Mouse (Mus musculus) induced T-regulatory cell, adult 2 months (primary cell): Measurements from ENCODE around the gene Gm1113.

Experiments used
- DNase-seq: peaks from one replicate; pipeline ENCODE4 v3.0.0-alpha.2; 2012; ENCODE audit warnings: low read depth

The Gm1113 gene

DNA sequence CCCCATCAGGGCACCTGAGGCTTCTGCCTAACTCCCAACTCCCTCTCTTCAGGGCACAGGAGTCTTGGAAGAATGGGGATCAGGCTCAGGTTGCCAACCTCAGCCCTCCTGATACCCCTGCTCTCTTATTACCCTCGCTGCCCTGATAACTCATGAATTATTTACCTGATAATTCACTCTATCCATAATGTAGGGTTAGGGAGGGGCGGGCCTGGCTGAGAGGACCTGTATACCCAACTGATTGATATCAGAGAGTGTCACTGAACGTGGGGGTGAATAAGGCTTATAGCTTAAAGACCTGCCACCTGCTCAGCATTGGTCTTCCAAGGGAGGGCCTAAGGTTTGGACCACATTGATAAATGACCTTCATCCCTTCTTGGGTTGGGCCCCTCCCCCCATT is at the start of gene Gm1113:
Gene Gm1113 (minus strand): TSS at position 101 of the 400 bp plus-strand sequence.
- DNase-seq, result no peak

DNA sequence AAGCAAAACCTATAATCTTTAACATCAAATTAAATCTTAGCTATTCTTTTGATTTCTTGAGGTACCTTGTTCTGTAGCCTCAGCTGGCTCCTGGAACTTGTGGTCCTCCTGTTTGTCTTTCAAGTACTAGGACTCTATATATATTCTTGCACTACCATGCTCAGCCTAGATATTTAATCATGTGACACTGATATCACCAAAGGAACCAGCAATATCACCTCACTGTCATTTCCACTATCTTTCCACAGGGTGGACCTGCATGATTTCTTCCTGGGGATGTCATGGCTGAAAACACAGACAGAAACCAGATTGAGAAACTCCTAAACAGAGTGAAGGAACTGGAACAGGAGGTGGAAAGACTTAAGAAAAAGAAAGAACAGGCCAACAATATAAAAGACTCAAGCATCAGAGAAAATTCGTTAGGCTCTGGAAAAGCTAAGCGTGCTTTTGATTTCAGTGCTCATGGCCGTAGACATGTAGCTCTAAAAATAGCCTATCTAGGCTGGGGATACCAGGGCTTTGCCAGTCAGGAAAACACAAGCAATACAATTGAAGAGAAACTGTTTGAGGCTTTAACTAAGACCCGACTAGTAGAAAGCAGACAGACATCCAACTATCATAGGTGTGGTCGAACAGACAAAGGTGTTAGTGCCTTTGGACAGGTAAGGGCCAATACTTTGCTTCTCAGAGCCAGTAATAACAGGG is 46.6 kb upstream of the Gm1113 start:
- no peak for DNase-seq

DNA sequence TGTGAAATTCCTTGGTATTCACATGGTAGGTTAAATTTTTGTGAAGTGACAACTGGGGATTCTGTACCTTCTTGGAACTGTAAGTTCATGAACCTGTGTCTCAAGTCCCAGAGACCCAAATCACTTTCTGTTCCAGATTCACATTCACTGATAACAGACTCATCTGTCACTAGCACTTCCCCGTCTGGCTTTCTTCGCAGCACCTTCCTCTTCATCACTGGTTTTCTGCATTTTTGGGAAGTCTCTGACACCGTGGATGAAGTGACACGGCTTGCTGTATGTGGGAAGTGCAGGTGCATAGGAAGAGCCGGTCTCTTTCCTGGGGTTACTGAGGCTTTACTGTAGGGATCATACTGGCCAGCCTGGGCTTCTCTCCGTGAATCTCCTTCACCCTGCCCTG is 43.5 kb upstream of the Gm1113 start:
- no peak for DNase-seq

DNA sequence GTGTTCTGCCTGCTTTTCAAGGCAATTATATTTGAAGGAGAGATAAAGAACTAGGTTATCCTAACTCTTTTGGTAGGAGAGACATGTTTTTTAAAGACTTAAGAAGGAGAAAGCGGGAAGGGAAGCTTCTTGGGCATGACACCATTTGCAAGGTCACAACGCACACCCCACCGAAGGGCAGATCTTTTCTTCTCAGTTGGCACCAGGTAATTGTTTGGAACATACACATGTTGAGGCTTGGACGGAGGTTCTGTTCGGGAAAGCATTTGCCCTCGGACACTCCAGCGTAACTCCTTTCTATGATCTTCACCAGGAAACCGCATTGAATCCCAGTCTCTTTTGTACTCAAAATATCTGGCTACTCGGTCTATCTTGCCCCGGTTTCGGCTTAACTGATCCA is 43.0 kb upstream of the Gm1113 start:
- DNase-seq, result no peak

DNA sequence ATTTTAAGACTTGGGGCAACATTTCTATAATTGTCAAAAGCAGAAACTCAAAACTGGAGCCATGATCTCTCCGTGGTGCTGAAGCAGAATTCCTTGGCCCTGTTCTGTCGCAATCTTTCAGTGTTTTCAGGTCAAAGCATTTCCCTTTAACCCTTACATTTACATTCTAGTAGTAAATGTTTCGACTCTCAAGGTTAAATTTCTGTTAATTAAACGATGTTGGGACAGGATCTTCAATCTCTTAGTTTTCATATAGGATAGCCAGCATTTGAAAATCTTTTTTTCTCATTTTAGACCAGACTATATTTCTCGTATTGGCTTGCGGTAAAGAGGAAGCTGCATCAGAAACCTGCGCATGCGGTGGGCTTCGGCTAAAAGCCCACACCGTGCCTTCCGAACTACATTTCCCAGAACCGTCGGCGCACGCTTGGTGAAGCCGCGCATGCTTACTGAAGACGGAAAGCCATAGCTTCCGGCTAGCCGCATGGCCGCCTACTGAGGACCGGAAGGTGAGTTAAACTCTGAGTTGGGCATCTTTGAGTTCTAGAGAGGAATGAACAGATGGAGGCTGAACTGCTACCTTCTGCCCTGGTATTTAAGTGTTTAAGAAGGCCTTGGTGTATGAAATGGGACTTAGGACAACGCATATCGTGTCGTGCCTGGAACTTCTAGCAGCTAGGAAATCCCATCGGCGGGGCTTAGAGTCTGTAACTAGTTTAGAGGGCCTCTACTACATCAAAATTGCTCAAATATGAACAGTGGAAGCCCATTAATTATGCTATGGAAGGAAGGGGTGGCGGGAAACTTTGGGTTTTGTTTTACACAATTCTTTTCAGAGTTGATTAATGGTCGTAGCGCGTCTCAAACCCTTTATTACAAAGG is 41.2 kb upstream of the Gm1113 start:
- peak; percentile 90 for DNase-seq

DNA sequence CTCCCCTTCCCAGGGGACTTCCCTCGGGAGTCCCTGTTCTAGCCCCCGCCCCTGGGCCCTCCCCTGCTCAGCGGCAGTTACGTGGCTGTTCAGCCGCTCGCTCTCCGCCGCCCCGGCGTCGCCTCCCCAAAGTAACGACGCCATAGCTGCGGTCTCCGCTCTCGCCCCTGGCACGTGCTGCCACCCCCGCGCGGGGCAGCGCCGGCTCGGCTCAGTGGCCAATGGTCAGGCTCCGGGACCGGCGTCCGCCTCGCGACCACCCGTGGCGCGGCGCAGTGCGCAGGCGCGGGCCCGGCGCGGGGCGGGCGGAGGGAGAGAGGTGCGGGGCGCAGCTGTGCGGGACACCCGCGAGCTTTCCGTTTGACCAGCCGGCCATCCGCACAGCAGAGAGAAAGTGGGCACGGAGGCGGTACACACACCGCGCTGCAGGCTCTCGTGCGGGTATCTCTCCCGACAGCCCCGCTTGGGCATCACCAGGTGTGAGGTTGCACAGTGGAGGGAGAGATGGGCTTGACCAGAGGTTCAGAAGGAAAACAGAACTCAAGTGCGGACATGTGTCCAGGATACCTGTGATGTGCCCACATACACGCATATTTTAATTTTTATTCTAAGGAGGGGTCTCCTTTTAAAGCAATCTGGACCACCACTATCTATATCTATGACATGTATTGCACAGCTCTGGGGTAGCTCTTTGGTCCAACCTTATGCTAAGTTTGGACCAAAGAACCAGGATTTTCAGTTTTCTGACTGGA is 40.4 kb upstream of the Gm1113 start, which contains the start of the genes Ddx25 and Pus3:
Gene Ddx25 (minus strand): TSS at position 272 of the 752 bp plus-strand sequence.
Gene Pus3 (plus strand): TSS at position 339 of the 752 bp plus-strand sequence.
- peak; percentile 66 for DNase-seq

DNA sequence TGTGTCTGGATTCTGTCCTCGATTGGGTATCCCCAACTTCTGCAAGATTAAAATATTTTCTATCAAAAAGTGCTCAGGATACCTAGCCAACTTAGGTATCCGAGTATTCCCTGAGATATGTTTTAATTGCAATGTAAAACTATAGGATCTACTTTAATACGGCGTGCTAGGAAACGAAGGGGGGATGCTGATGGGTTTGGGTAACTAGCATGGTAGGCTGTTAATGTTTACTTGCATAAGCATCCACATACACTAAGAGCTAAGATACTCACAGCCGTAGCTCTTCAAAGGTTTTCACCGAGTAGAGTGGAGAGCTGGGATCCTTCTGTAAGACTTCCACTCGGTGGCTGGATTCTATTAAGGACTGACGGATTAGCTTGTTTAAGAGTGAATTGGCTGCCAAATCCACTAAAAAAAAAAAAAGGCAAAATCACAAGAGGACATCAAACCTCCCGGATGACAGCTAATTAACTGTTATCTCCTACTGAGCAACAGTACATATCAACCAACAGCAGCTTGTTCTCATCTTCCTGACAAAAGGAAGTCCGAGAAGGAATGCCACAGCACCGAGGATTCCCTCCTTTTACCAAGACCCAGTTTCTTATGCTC is 38.5 kb upstream of the Gm1113 start:
- DNase-seq, result no peak

DNA sequence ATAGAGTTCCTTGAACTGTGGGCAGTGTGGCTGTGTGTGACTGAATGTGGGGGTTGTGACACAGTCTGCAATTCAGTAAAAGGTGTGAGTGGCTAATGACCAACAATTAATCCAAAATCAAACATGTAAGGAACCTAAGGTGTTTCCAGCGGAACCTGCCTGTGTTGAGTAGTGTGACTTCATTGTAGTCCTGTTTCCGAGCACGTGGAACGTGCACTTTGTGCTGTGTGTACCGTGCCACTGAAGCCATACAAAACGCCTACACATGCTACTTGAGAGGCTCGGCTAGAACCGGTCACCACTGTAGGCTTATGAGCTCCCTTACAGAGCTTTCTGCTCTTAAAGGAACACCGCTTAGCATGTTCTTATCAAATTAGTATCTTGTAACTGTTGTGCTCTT is 30.4 kb upstream of the Gm1113 start:
- no peak for DNase-seq

DNA sequence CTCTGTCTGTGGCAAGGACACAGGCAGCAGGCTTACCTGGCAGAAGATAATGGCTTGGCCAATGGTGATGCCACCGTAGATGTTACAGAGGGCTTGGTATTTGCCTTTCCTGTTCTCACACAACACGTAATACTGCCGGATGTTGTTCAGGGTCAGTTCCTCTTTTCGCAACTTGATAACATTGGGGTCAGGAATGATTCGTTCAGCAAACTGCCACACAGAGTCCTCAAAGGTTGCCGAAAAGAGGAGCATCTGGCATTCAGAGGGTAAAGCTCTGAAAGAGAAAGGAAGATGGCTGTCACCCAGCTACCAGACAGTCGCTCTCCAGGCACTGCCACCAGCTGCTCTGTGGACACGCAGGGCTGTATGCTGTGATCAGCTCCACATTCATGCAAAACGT is 28.7 kb upstream of the Gm1113 start:
- no peak for DNase-seq

DNA sequence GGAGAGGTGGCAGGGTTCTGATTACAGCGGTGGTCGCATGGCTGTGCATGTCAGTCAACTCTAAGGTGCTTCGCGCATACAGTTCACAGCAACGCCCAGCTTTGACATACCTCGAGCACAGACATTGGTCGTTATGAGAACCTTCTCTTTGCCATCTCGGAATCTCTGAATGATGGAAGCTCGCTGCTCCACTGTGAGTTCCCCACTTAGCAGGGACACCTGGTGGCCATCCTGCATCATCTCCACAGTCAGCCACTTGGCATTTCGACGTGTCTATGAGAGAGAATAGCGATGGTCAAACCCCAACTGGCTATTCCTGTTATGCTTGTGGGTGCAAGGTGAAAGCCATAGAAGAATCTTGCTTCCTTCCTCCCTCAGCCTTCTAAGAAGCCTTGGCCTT is 27.6 kb upstream of the Gm1113 start:
- no peak for DNase-seq

DNA sequence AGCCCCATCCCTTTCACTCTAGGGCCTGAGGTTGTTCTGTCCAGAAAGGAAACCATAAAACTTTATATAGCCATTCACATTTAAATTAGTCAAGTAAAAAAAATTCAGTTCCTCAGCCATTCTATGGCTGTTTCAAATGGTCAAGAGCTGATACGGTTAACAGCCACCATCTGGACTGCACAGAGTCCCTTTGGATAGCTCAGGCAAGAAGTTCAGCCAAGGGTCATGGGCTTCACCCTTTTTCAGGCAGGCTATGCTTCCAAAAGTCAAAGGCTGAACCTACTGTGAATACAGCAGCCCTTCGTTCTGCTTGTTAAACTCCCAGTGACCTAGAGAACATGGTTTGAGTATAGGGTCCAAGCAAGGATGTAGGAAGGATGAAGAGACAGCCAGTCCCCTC is 26.6 kb upstream of the Gm1113 start:
- no peak for DNase-seq

DNA sequence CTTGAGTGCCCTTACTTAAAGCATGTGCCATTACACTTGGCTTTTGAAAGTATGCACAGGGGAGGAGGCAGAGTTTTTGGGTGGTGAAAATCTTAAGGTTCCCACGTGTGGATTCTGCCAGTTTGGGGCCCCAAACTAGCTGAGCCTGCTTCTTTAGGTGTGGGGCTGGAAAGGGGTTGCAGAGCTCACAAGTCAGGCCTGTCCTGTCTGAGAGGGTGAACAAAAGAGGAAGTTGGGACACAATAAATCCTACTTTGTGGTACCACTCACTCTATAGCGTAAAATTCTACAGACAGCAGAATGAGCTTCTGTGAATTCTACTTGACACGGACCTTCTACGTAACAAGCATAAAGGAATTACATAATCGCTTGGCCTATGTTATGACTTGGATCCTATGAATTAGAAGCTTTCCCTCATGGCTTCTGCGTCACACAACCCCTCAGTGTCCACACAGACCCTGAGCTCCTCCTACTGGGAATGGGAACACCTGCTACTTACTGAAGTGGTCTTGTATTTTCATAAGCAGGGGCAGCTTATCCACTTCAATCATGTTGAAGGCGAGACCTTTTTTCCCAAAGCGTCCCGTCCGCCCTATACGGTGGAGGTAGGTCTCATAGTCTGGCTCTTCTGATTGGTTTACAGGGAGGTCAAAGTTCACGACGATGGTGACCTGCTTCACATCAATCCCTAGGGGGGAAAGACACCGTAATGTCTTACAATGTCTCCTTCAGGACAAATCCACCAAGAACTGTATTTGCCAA is 25.2 kb upstream of the Gm1113 start:
- DNase-seq, result no peak

DNA sequence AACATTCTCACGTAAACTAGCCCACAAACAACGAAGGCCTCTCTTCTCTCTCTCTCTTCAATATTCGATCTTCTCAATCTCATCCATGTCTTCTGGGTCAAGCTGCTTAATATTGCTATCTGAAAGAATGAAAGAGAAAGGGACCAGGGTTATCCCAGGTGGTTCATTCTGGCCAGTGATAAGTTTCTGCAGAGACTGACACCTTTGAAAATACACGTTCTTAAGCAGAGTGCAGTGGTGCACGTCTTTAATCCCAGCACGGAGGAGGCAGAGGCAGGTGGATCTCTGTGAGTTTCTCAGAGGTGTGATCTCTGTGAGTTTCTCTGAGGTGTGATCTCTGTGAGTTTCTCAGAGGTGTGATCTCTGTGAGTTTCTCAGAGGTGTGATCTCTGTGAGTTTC is 23.9 kb upstream of the Gm1113 start:
- DNase-seq, result no peak

DNA sequence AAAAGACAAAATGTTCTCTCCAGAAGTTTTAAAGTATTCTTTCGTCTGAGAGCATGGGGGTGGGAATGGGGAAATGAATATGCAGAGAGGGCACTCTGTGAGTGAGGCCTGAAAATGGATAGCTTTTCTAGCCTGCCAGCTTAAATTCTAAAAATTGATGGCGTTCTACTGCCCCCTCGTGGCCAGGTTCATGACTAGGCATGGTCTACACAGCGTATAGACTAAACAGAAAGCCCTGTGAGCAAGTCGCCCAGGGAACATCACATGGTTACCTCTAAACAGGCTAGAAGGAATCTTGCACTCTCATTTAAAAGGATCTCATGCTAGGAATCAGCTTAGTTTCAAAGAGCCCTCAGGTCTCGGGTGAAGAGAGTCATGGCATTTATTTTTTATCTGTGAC is 23.4 kb upstream of the Gm1113 start:
- DNase-seq, result peak; percentile 87

DNA sequence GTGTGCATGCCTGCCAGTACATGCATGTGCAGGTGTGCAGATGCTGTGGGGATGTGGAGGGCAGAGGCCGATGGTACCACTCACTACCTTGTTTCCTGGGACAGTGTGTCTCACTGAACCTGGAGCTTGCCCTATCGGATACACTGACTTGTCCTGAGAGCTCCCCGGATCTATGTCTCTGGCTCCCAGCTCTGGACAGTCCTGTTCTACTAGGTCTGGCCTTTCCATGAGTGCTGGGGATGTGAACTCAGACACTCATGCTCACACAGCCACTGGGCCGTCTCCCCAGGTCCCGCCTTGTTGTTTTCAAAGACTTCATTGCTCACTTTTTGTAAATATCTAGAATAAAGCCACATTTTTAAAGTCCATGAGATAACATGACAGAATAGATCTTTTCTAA is 23.0 kb upstream of the Gm1113 start:
- DNase-seq, result no peak

DNA sequence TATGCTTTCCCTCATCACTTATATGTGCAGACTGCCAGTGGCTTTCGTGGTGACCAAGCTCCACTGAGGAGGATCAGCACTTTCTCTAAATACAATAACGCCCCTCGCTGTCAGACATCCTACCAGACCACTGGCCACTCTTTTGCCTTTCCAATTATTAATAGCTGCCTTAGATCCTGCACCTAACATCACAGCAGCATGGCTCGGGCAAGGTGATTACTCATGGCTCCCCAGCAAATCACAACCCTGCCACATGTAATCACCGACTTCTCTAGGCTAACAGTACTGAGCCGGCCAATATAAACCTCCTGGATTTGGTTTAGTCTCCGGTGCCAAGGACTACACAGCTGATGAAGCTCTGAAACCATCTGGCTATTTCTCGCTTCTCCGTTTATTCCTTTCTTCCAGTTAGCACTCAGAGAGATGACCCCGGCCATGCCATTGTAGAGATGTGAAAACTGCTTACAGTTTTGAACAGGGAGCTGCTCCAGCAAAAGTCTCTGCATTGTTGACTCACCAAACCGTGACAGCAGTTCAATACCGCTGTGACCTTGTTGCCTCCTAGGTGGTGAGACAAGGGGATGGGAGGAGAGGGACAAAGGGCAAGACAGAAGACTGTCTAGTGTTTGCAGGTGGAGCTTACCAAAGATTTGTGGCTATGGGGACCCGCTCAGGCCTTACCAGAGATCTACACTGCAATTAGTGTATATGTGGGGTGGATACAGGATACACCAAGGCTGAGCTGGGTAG is 21.1 kb upstream of the Gm1113 start:
- no peak for DNase-seq

DNA sequence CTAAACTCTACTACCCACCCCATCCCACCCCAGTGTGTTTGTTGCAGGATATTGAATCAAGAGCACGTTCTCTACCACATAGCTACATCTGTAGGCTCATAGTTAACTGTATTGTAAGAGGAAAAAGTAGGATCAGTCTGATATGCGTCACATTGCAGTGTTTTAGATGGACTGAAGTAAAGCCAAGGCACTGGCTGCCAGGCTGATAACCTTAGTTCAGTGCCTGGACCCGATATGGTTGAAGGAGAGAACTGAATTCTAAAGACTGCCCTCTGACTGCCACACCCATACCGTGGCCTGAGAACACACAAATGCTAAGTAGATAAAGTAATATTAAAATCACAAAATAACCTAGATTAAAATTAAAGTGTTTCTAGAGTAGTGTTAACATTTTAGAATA is 17.8 kb upstream of the Gm1113 start:
- DNase-seq, result no peak

DNA sequence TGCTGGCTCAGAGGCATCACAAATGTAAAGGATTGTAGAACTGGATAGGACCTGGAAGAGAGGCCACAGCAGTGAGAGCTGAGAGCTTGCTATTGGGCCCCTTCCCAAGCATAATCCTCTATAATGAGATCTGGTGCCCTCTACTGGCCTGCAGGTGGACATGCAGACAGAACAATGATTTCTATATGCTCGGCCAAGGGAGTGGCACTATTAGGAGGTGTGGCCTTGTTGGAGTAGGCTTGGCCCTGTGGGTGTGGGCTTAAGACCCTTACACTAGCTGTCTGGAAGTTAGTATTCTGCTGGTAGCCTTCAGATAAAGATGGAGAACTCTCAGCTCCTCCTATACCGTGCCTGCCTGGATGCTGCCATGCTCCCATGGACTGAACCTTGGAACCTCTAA is 17.0 kb upstream of the Gm1113 start:
- DNase-seq, result peak; percentile 80

DNA sequence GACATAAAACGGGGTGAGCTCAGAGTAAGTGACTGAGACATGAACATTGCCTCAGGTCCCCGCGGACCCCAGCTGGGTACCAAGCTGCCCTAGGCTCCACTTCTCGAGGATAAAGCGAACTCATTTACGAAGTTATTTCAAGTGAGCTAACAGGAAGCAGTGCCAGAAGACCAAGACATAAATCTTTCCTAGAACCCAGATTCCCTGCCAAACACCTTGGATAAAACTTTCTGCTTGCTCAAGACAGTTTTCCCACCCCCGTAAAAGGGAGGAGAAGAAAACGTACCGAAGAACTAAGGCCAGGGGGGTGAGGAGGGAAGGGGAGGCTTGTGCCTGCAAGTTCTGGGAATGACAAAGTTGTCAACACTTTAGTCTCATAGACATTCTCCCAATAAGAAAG is 15.2 kb upstream of the Gm1113 start:
- DNase-seq, result no peak

DNA sequence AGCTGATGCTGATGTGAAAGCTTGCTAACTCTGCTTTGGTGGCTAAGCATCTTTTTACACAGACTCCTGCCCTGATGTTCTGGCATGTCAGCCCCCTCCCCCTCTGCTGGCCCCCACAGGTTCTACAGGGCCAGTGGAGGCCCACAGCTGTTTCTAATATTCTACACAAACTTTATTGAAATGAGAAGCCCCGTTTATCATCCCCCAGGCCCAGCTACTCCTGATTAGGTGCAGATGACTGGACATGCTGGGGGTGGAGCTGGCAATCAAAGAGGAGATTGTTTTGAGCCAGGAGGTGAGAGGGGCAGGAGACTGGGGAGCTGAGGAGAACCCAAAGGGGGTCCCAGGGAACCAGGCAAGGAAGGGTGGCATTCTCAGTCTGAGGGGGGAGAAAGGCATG is 11.7 kb upstream of the Gm1113 start:
- DNase-seq, result no peak

DNA sequence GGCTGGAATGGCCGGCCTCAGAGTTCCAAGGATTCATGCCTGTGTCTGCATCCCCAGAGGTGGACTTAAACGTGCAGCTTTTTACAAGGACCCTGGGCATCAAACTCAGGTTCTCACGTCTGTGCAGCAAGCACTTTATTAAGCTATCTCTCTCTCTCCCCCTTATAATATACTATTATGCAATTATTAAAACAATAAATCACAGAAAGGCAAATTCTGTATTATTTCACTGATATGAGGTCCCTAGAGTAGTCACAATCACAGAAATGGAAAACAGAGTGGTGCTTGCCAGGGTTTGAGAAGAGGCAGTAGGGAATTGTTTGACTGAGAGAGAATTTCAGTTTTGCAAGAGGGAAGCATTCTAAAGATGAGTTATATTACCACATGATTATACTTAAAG is 11.1 kb upstream of the Gm1113 start:
- no peak for DNase-seq
